ENCODE assay signal across 8 mouse cellular contexts in the genomic region with DNA sequence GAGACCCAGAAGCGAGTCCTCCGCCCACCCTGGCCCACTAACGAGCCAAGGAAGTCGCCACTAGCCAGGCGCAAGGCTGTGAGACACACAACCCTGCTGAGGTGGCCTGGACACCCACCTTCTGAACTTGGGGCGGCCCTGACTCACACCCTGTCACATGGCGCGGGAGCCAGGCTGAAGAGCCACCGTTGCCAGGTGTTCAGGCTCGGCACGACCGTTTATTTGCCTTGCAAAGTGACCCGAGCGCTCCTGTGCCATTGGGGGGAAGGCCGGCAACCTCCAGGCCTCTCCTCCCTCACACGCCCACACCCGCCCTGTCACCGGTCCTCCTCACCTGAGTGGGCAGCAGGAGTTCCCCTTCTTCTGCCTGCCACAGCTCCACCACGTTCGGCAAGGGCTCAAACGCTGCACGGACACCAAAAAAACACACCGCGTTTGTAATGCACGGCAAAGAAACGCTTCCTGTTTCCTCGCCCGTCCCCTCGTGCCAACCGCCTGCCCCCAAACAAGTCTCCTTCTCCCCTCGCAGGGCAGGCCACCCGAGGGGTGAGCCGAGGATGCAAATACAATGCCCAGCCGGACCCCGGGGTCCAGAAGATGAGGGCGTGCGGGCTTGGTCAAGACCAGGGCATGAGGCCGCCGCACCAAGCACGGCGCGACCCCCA. TPM values are rescaled to one million over a fixed set of nuclear protein-coding genes. Genes with fewer than 3 reads are reported as not detected.
DNase-seq lines count a peak whose midpoint lies in the region; ATAC-seq lines count a peak whose summit lies in the region.

No protein-coding gene starts in this region.

- H3K4me2 ChIP-seq in forebrain, embryonic 13.5 days: peak overlapping the region; percentile 83

- peak overlapping the region; percentile 98 for H3K4me3 ChIP-seq in forebrain, embryonic 13.5 days

- H3K9me3 ChIP-seq in forebrain, embryonic 13.5 days (replicated peaks): no peaks in the 10 kb centered on the region

- peak overlapping the region; percentile 100 for H3K9ac ChIP-seq in forebrain, embryonic 13.5 days

- DNase-seq in Muller cell, postnatal 12 days (ENCODE audit: inconsistent ontology term): peak; percentile 56
- DNase-seq in heart, postnatal 36 days: peak; percentile 47 to 50
- peak; percentile 14 for DNase-seq in layer of hippocampus, adult 9-11 months
- DNase-seq in lung, postnatal 14 days: peak; percentile 59
- DNase-seq in ovary, postnatal 10 days (ENCODE audit: low spot score): peak; percentile 29
- peak; percentile 27 for DNase-seq in urinary bladder, postnatal 25 days (ENCODE audit: low spot score)

- H3K4me1 ChIP-seq in forebrain, embryonic 13.5 days: peaks cover 41% of the 10 kb centered on the region

- peaks cover 11% of the 10 kb centered on the region for H3K36me3 ChIP-seq in forebrain, embryonic 13.5 days (ENCODE audit: poor library complexity, severe bottlenecking)

- H3K27ac ChIP-seq in forebrain, embryonic 13.5 days: peak overlapping the region; percentile 94

- under 1% methylated on average over 42 of the region's 42 CpGs for WGBS in forebrain, embryonic 13.5 days

- 0 out of 2 replicates have a peak, but pooled peaks cover 2% of the 10 kb centered on the region for H3K27me3 ChIP-seq in forebrain, embryonic 13.5 days

- intact Hi-C loops in heart, postnatal 36 days (cut with DNase I): loop anchor here (2.0 to 5.0 kb wide), 4 partner anchors 26 to 118 kb away; a partner anchor contains a TSS

- ATAC-seq in cerebellum, adult (ENCODE audit: insufficient number of reproducible peaks, low FRiP score, low TSS enrichment): peak; percentile 46
- peak; percentile 11 for ATAC-seq in forebrain, embryonic 13.5 days

RNA-seq across cellular contexts. Expression of a gene that starts 0.9 kb away (rescaled TPM):
- 125 and 139 TPM in 2 replicates for polyA plus RNA-seq in forebrain, embryonic 13.5 days (2015; fragmentation: Nextera tagmentation; extraction: Ambion mirVana)
- 10 to 100 TPM; 25.5 to 26.1 TPM for total RNA-seq in heart, postnatal 36 days (2021)

Comparison
In these comparisons a context has a peak if more than half of its experiments do, and no peak if none do; other contexts are left out.
1. Peak in every context shown above with its lines: DNase-seq, ATAC-seq, H3K4me3 ChIP-seq and H3K27ac ChIP-seq.